Mouse (Mus musculus): ENCODE data around the gene Tmem184b.

Tmem184b gene

DNA sequence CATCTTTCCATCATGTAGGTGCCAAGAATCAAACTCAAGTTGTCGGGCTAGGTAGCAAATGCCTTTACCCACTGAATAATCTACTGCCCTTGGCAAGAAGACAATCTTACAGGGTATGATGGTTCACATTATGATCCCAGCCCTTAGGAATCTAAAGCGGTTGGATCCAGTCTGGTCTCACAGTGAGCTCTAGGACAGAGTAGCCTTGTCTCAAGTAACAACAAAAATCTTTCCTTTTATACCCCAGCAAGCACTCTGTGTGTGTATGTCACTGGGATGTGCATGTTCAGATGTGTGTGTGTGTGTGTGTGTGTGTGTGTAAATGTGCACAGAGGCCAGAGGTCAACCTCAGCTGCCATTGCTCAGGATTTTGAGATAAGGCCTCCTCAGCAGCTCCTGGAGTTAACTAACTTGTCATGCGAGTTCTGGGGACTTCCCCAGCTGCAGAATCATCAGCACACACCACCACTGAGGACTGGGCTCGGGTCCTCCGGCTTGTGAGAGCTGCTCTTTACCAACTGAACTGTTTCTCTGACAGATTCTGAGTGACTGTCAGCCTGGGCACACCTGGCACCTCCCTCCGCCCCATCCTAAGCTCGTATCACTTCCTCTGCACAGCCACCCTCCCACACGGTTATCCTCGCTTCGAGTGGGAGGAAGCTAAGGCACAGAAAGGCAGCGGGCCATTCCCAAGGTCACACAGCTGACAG, 80.9 kb downstream of the Tmem184b start:
- intact Hi-C loops (cut with DNase I) = loop anchor here (10.0 kb wide), 1 partner anchor 142 kb away; no protein-coding TSS in a partner anchor

DNA sequence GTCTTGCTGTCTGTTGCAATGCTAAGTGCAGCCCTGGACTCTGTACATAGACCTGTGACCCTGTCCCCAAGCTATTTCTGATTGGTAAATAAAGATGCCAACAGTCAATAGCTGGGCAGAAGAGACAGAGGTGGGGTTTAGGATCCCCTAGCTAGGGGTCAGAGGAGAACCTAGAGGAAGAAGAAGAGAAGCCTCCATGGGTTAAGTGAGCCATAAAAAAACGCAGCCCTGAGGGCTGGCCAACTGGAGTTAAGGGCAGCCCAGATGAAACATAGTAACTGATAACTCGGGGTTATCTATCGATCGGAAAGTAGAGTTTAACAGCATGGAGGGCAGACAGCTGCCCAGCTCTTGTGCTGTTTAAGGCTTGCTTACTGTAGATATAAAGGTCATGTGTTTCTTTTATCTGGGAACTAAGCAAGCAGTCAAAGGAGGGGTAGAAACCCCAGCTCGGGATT, 81.6 kb downstream of the Tmem184b start:
- intact Hi-C loops (cut with DNase I) = loop anchor here (10.0 kb wide), 1 partner anchor 143 kb away; no protein-coding TSS in a partner anchor

DNA sequence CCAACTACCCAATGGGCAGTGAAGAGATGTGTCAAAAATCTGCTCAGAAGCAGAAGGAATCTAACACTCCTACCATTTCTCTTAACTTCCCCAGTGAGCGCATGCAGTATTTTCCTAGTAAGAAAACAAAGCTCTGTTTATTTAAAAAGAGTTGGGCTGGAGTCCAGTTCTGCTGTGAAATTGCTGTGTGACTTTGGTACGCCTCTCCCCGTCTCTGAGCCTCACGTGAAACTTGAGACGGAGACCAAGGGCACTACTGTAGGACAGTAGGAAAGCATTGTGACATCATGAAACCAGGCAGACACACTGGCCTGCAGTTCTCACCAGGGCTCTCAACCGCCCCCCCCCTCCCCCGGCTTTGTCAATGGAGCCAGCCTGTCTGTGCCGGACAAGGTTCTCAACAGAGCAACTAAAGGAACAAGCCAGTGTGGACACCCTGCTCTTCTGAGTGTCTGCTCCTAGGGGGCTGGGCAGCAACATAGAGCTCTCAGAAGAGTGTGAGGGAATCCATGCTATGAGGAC, 89.5 kb downstream of the Tmem184b start:
- intact Hi-C loops (cut with DNase I) = no loop called here

Small RNAs within 50 kb of the gene (microRNA-seq; reads per million reads assigned to microRNA genes)
- gene Mir1943 = 1.4 to 1.9 reads per million in 2 experiments

Measured in adrenal gland (tissue).